Mouse (Mus musculus): ENCODE measurements around the gene Olfr884.

The Olfr884 gene

GRCm38 (mm10) chr9:38046255-38046654 lies at the start of gene Olfr884:
Olfr884 (plus strand) TSS chr9:38046555.
- DNase-seq (ENCODE audit: low spot score) = no peak

- no peak for DNase-seq (ENCODE audit: low spot score)
These were observed 47.7 kb upstream of the Olfr884 start for GRCm38 (mm10) chr9:37998581-37999204.

DNA sequence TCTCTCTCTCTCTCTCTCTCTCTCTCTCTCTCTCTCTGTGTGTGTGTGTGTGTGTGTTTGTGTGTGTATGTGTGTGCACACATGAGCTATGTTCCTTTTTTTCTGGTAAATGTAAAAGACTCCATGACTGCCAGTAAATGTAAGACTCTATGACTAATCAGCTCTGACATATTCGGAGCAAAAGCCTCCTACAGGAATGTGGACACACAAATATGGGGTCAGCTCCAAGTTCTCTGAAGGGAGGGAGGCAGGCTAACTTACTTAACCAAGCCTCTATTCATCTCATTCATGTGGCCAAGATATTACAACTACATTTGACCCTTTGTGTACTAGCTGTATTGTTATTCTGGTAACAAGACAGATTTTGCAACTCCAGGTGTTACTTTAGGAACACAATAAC lies 46.3 kb upstream of the Olfr884 start:
- DNase-seq (ENCODE audit: low spot score) = no peak

DNA sequence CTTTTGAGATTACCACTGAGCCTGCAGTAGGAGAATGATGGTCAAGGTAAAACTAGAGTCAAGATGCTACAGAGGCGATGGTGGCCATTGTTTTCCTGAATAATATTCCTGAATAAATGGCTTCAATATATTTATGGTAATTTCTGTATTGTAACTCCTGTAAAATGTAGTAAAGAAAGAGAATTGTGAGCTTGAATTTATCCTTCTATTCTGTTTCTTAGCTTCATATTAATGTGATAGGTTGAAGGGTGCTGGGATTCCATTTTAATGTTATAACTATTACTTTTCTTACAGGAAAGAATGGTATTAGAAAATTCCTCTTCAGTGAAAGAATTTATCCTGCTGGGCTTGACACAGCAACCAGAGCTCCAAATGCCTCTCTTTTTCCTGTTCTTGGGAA lies 20.8 kb upstream of the Olfr884 start, which contains the start of gene Olfr883:
Gene Olfr883 (plus strand): TSS at position 301 of the 400 bp plus-strand sequence.
- no peak for DNase-seq (ENCODE audit: low spot score)

- no peak for DNase-seq (ENCODE audit: low spot score)
These were observed 14.7 kb downstream of the Olfr884 start, which contains the start of gene Olfr885 for GRCm38 (mm10) chr9:38061022-38061421. Olfr885 (plus strand) TSS chr9:38061322.

GRCm38 (mm10) chr9:38083772-38084171 lies 37.4 kb downstream of the Olfr884 start, which contains the start of gene Olfr887:
Olfr887 (plus strand) TSS chr9:38084072.
- no peak for DNase-seq (ENCODE audit: low spot score)
